Mouse (Mus musculus) ES-E14 (cell line): ENCODE data around the gene B4galnt1. TPM values are rescaled to one million over a fixed set of nuclear protein-coding genes. Genes with fewer than 3 reads are reported as not detected.

Source experiments
- DNase-seq: peaks from one replicate; pipeline ENCODE4 v3.0.0-alpha.2; 2013; ENCODE audit warnings: low read depth, low spot score
- H3K27ac ChIP-seq: 2 replicates; pipeline ENCODE4 v1.5.1; 2012; ENCODE audit warnings: low read depth, mild to moderate bottlenecking, low read length, moderate library complexity, mixed read lengths; ENCODE audit not compliant: poor library complexity, insufficient read depth, severe bottlenecking
- H3K36me3 ChIP-seq: 2 replicates; pipeline ENCODE4 v1.6.1; 2012; ENCODE audit warnings: mild to moderate bottlenecking, low read length, moderate library complexity, mixed read lengths; ENCODE audit not compliant: control insufficient read depth, poor library complexity, insufficient read depth, severe bottlenecking
- H3K4me1 ChIP-seq, 2 experiments: fragments of 150-350 bp in 1 of 2; sonication (generic) in 1 of 2; 2 replicates each; pipeline ENCODE4 v1.6.1; 2012; ENCODE audit warnings: low read length in 2 of 2, mild to moderate bottlenecking in 1 of 2, mixed read lengths in 1 of 2; ENCODE audit not compliant: control insufficient read depth in 2 of 2, insufficient read depth in 2 of 2, poor library complexity in 1 of 2
- H3K4me3 ChIP-seq, 2 experiments: fragments of 150-350 bp in 1 of 2; sonication (generic) in 1 of 2; 2 replicates each; pipeline ENCODE4 v1.5.1; 2012; ENCODE audit warnings: low read length in 2 of 2, low read depth in 1 of 2, mild to moderate bottlenecking in 1 of 2, mixed read lengths in 1 of 2; ENCODE audit not compliant: insufficient read depth in 1 of 2, poor library complexity in 1 of 2, severe bottlenecking in 1 of 2
- H3K9ac ChIP-seq: 2 replicates; pipeline ENCODE4 v1.6.1; 2012; ENCODE audit warnings: low read depth, mild to moderate bottlenecking, low read length, mixed read lengths; ENCODE audit not compliant: poor library complexity, insufficient read depth, severe bottlenecking
- H3K9me3 ChIP-seq: fragments of 150-350 bp; sonication (generic); 2 replicates; pipeline ENCODE4 v1.6.1; 2012; ENCODE audit warnings: low read depth, mild to moderate bottlenecking, low read length; ENCODE audit not compliant: control insufficient read depth, insufficient read depth
- CHD2 ChIP-seq: IDR thresholded peaks from 2 replicates; pipeline ENCODE4 v1.6.1; 2014; ENCODE audit warnings: mild to moderate bottlenecking, low read depth, low read length, inconsistent platforms
- HCFC1 ChIP-seq: IDR thresholded peaks from 2 replicates; pipeline ENCODE4 v1.6.1; 2012; ENCODE audit warnings: low read length, inconsistent platforms, borderline replicate concordance; ENCODE audit not compliant: insufficient read depth
- MAFK ChIP-seq: IDR thresholded peaks from 2 replicates; pipeline ENCODE4 v1.6.1; 2014; ENCODE audit warnings: mild to moderate bottlenecking, low read depth, low read length, inconsistent platforms; ENCODE audit not compliant: insufficient read depth
- ZC3H11A ChIP-seq: IDR thresholded peaks from 2 replicates; pipeline ENCODE4 v1.6.1; 2012; ENCODE audit warnings: low read depth, mild to moderate bottlenecking, inconsistent platforms, low read length, borderline replicate concordance
- ZNF384 ChIP-seq: IDR thresholded peaks from 2 replicates; pipeline ENCODE4 v1.6.1; 2012; ENCODE audit warnings: low read depth, low read length, inconsistent platforms
- in situ Hi-C, 2 experiments: fragments of 600-800 bp; cut with MboI; formaldehyde crosslinking; loops; one replicate each; pipeline ENCODE4 v1.15.1; 2025; ENCODE audit warnings: low sequenced_read_pairs in 2 of 2, inconsistent platforms in 1 of 2; ENCODE audit not compliant: unreplicated experiment in 2 of 2
- total RNA-seq: library from RNA; depleted of rRNA; stranded (reverse); fragments of 300-350 nt; gene quantifications from 2 replicates; pipeline ENCODE4 v1.2.3, GENCODE M21; 2012

Gene B4galnt1
- total RNA-seq, 1 experiment: 4.5 TPM

DNA sequence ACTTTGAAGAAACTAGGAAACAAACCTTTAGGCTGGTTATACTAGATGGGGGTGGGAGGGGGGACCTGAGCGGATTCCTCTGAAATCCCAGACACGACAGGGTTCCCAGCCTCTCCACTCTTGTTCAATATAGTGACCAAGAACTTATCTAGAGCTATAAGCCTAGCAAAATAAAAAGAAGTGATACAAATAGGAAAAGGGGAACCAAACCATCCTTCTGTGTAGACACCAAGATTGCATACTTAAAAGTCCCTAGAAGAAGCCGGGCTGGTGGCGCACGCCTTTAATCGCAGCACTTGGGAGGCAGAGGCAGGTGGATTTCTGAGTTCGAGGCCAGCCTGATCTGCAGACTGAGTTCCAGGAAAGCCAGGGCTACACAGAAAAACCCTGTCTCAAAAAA, 11.7 kb upstream of the B4galnt1 start:
- DNase-seq: no peak
- in situ Hi-C loops: no loop called here

DNA sequence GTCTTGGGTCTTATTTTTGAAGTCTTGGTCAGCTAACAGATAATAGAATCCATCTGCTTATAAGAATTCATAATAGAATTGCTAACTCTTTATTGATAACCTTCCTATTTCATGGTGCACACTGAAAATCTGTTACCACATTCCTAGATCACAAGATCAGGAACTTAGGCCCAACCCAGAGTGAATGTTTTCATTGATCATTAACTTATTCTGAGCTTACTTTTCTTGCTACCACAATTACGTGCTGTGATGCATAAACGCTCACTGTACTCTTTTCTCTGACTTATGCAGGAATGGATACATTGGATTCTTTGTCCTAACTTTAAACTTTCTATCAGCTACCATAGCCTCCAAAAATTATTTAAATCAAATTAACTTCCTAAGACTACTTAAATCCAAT, 10.8 kb upstream of the B4galnt1 start:
- Histone ChIP-seq H3K27ac (no peak overlapping the region), H3K4me1 (no peaks in the 10 kb centered on the region), H3K9ac (no peak overlapping the region), H3K9me3 (no peaks in the 10 kb centered on the region), H3K4me3 (no peak overlapping the region), H3K36me3 (no peaks in the 10 kb centered on the region)
- no peak for TF ChIP-seq HCFC1
- TF ChIP-seq MAFK: no peak
- no peak for TF ChIP-seq ZC3H11A
- no peak for TF ChIP-seq CHD2
- no peak for TF ChIP-seq ZNF384
- in situ Hi-C loops: no loop called here
- DNase-seq: no peak

More for the DNA sequence above, 11.7 kb upstream of the B4galnt1 start:
- Histone ChIP-seq H3K9me3 (no peaks in the 10 kb centered on the region), H3K4me3 (no peak overlapping the region), H3K27ac (no peak overlapping the region), H3K4me1 (no peaks in the 10 kb centered on the region), H3K9ac (no peak overlapping the region), H3K36me3 (no peaks in the 10 kb centered on the region)
- no peak for TF ChIP-seq ZNF384
- no peak for TF ChIP-seq CHD2
- TF ChIP-seq HCFC1: no peak
- TF ChIP-seq ZC3H11A: no peak
- TF ChIP-seq MAFK: no peak

DNA sequence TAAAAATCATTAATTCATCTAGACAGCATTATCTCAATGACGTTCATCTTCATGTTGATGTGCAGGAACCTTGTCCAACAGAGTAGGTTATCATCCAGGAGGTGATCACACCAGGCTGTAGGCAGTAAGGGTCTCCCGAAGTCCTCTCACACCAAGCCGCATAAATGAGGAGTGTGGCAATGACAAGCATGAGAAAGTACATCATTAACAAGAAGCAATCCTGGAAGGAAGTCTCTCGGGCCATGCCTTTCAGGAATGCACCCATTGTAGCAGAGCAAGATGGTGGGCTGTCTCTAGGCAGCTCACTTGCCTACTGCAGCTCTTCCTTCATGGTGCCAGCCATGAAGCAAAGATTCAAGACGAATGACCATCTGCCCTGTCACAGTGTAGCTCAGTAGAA, 10.4 kb upstream of the B4galnt1 start:
- no peak overlapping the region for H3K27ac ChIP-seq
- no peaks in the 10 kb centered on the region for H3K36me3 ChIP-seq
- DNase-seq: no peak
- no peak overlapping the region for H3K4me3 ChIP-seq
- TF ChIP-seq CHD2 (no peak), ZNF384 (no peak), ZC3H11A (no peak), MAFK (no peak)
- in situ Hi-C loops: no loop called here
- no peaks in the 10 kb centered on the region for H3K4me1 ChIP-seq
- no peak overlapping the region for H3K9ac ChIP-seq
- H3K9me3 ChIP-seq: no peaks in the 10 kb centered on the region

DNA sequence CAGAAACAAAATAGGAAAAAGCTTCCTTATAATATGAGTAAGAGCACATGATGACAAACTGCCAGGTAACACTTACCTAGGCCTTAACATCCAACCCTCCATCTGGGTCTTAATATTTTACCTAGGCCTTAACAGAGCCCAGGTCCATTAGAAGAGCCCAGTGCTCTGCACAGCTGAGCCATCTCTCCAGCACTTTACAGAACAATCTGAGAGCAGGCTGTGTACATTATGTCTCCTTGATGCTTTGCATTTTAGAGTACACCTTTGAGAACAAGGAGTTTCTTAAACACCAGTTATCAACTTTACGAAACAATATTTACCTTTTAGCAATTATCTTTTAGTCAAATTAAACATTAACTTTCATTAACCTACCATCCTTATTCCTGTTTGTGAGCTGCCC, 8.9 kb upstream of the B4galnt1 start:
- Histone ChIP-seq H3K9me3 (no peaks in the 10 kb centered on the region), H3K4me1 (no peaks in the 10 kb centered on the region), H3K4me3 (no peak overlapping the region), H3K9ac (no peak overlapping the region), H3K27ac (no peak overlapping the region), H3K36me3 (no peaks in the 10 kb centered on the region)
- in situ Hi-C loops: no loop called here
- no peak for TF ChIP-seq ZNF384
- no peak for TF ChIP-seq CHD2
- no peak for TF ChIP-seq MAFK
- TF ChIP-seq ZC3H11A: no peak
- no peak for TF ChIP-seq HCFC1
- no peak for DNase-seq

DNA sequence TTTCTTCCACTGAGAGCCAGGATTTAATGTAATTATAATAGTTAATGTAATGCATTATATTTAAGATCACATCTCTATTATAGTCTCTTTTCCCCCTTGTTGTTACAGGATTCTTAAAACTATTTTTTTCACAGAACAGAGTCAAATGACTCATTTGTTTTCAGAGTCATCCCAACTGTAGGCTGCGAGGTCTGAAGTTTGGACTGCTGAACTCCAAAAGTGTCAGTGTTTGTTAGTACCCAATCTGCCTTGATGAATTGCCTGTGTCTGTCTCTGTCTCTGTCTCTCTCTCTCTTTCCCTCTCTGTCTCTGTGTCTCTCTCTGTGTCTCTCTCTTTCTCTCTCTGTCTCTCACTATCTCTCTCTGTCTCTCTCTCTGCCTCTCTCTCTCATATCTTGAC, 8.5 kb upstream of the B4galnt1 start:
- no peak for DNase-seq

More for the DNA sequence above, 8.5 kb upstream of the B4galnt1 start:
- Histone ChIP-seq H3K9ac (no peak overlapping the region), H3K27ac (no peak overlapping the region), H3K36me3 (no peaks in the 10 kb centered on the region), H3K4me1 (no peaks in the 10 kb centered on the region), H3K4me3 (no peak overlapping the region), H3K9me3 (no peaks in the 10 kb centered on the region)
- TF ChIP-seq MAFK (no peak), ZNF384 (no peak), HCFC1 (no peak), CHD2 (no peak), ZC3H11A (no peak)
- in situ Hi-C loops: no loop called here
